Mouse (Mus musculus) hindbrain, embryonic 14.5 days (tissue): ENCODE measurements around the gene Trp73. TPM values are rescaled to one million over a fixed set of nuclear protein-coding genes. Genes with fewer than 3 reads are reported as not detected.

Experiments used
- ATAC-seq: fragments of 200-750 bp; cut with Nextera tagmentation; 2 replicates; pipeline ENCODE4 v1.8.0; 2017; ENCODE audit warnings: moderate number of reproducible peaks, mild to moderate bottlenecking, moderate TSS enrichment, moderate library complexity; ENCODE audit not compliant: low FRiP score
- DNase-seq: peaks from one replicate; pipeline ENCODE4 v3.0.0-alpha.2; 2015; ENCODE audit warnings: low spot score
- H3K27ac ChIP-seq: fragments of 300-500 bp; sonication (generic); 2 replicates; pipeline ENCODE4 v1.5.1; 2014; ENCODE audit warnings: mild to moderate bottlenecking, moderate library complexity
- H3K27me3 ChIP-seq: fragments of 300-500 bp; sonication (generic); 2 replicates; pipeline ENCODE4 v1.6.1; 2014; ENCODE audit warnings: mild to moderate bottlenecking, low read length, mixed read lengths; ENCODE audit not compliant: control insufficient read depth, insufficient read depth
- H3K36me3 ChIP-seq: fragments of 300-500 bp; sonication (generic); replicated peaks from 2 replicates; pipeline ENCODE4 v1.6.1; 2014; ENCODE audit not compliant: control insufficient read depth, insufficient read depth
- H3K4me1 ChIP-seq: fragments of 300-500 bp; sonication (generic); replicated peaks from 2 replicates; pipeline ENCODE4 v1.6.1; 2014; ENCODE audit warnings: antibody characterized with exemption, low read length, mixed read lengths; ENCODE audit not compliant: control insufficient read depth, insufficient read depth
- H3K4me2 ChIP-seq: fragments of 300-500 bp; sonication (generic); replicated peaks from 2 replicates; pipeline ENCODE4 v1.6.1; 2014; ENCODE audit warnings: mild to moderate bottlenecking, moderate library complexity
- H3K4me3 ChIP-seq: fragments of 300-500 bp; sonication (generic); replicated peaks from 2 replicates; pipeline ENCODE4 v1.5.1; 2014; ENCODE audit warnings: mild to moderate bottlenecking, low read length
- H3K9ac ChIP-seq: fragments of 300-500 bp; sonication (generic); 2 replicates; pipeline ENCODE4 v1.6.1; 2014
- H3K9me3 ChIP-seq: fragments of 300-500 bp; sonication (generic); 2 replicates; pipeline ENCODE4 v1.6.1; 2016; ENCODE audit warnings: low read length; ENCODE audit not compliant: control insufficient read depth
- WGBS: fragments of 180-500 bp; shearing (Covaris S2); extraction: QIAGEN DNeasy Blood & Tissue Kit; methylation state at CpG from one replicate; pipeline ENCODE4 v1.1.7; 2014; 5-methylcytosine and 5-hydroxymethylcytosine counted together
- polyA plus RNA-seq: library from polyadenylated mRNA; unstranded; fragments of >200 nt; fragmentation: Nextera tagmentation; extraction: Ambion mirVana; gene quantifications from 2 replicates; pipeline ENCODE4 v1.2.1, GENCODE M21; 2014

Trp73 gene
- polyA plus RNA-seq, 1 experiment from 2014 or later = 0.96 TPM

- DNase-seq (no peak), ATAC-seq (no peak)
- Histone ChIP-seq H3K9me3 (no peaks in the 10 kb centered on the region), H3K4me2 (no peak overlapping the region), H3K27ac (no peak overlapping the region), H3K4me3 (no peak overlapping the region), H3K36me3 (no peaks in the 10 kb centered on the region), H3K4me1 (no peaks in the 10 kb centered on the region), H3K27me3 (no peaks in the 10 kb centered on the region), H3K9ac (no peak overlapping the region)
- WGBS = 33% methylated on average over 6 of the region's 6 CpGs
Observed at GRCm38 (mm10) chr4:154096111-154096510, 43.9 kb downstream of the Trp73 start.

- no peak for DNase-seq
- Histone ChIP-seq H3K27ac (no peak overlapping the region), H3K4me3 (no peak overlapping the region), H3K27me3 (no peaks in the 10 kb centered on the region), H3K36me3 (no peaks in the 10 kb centered on the region), H3K9ac (no peak overlapping the region), H3K4me1 (no peaks in the 10 kb centered on the region), H3K9me3 (no peaks in the 10 kb centered on the region), H3K4me2 (no peak overlapping the region)
- 27% methylated on average over 9 of the region's 9 CpGs for WGBS
- no peak for ATAC-seq
Observed at GRCm38 (mm10) chr4:154093210-154093609, 46.8 kb downstream of the Trp73 start.

GRCm38 (mm10) chr4:154091356-154091755, 48.7 kb downstream of the Trp73 start:
- 58% methylated on average over 8 of the region's 8 CpGs for WGBS
- no peak overlapping the region for H3K4me2 ChIP-seq
- no peak for ATAC-seq

GRCm38 (mm10) chr4:154089205-154089604, 50.8 kb downstream of the Trp73 start:
- Histone ChIP-seq H3K36me3 (no peaks in the 10 kb centered on the region), H3K27me3 (no peaks in the 10 kb centered on the region), H3K4me2 (no peak overlapping the region), H3K9ac (no peak overlapping the region), H3K4me3 (no peak overlapping the region), H3K27ac (no peak overlapping the region), H3K9me3 (no peaks in the 10 kb centered on the region), H3K4me1 (no peaks in the 10 kb centered on the region)
- DNase-seq (no peak), ATAC-seq (no peak)
- 56% methylated on average over 5 of the region's 5 CpGs for WGBS

More at GRCm38 (mm10) chr4:154091356-154091755, 48.7 kb downstream of the Trp73 start:
- no peak for DNase-seq
- Histone ChIP-seq H3K27me3 (no peaks in the 10 kb centered on the region), H3K9me3 (no peaks in the 10 kb centered on the region), H3K9ac (no peak overlapping the region), H3K36me3 (no peaks in the 10 kb centered on the region), H3K27ac (no peak overlapping the region), H3K4me1 (no peaks in the 10 kb centered on the region), H3K4me3 (no peak overlapping the region)

GRCm38 (mm10) chr4:154086436-154086835, 53.6 kb downstream of the Trp73 start:
- Histone ChIP-seq H3K4me2 (no peak overlapping the region), H3K4me1 (no peaks in the 10 kb centered on the region), H3K9ac (no peak overlapping the region), H3K27ac (no peak overlapping the region), H3K27me3 (peaks cover 18% of the 10 kb centered on the region), H3K4me3 (no peak overlapping the region), H3K9me3 (no peaks in the 10 kb centered on the region), H3K36me3 (no peaks in the 10 kb centered on the region)
- DNase-seq (no peak), ATAC-seq (no peak)
- WGBS = 89% methylated on average over 8 of the region's 8 CpGs

GRCm38 (mm10) chr4:154085856-154086255, 54.2 kb downstream of the Trp73 start:
- no peak for DNase-seq
- Histone ChIP-seq H3K36me3 (no peaks in the 10 kb centered on the region), H3K27me3 (peaks cover 24% of the 10 kb centered on the region), H3K9ac (no peak overlapping the region), H3K4me3 (no peak overlapping the region), H3K9me3 (no peaks in the 10 kb centered on the region), H3K4me1 (no peaks in the 10 kb centered on the region), H3K4me2 (no peak overlapping the region), H3K27ac (no peak overlapping the region)
- WGBS = 54% methylated on average over 3 of the region's 3 CpGs
- no peak for ATAC-seq

- Histone ChIP-seq H3K4me3 (no peak overlapping the region), H3K4me1 (no peaks in the 10 kb centered on the region), H3K36me3 (no peaks in the 10 kb centered on the region), H3K27me3 (peaks cover 43% of the 10 kb centered on the region), H3K27ac (no peak overlapping the region), H3K9ac (no peak overlapping the region), H3K9me3 (no peaks in the 10 kb centered on the region), H3K4me2 (no peak overlapping the region)
- DNase-seq (no peak), ATAC-seq (no peak)
- WGBS = 7% methylated on average over 1 of the region's 1 CpGs
Observed at GRCm38 (mm10) chr4:154081974-154082373, 58.0 kb downstream of the Trp73 start.

GRCm38 (mm10) chr4:154081021-154081420, 59.0 kb downstream of the Trp73 start:
- H3K27ac ChIP-seq = no peak overlapping the region
- no peaks in the 10 kb centered on the region for H3K36me3 ChIP-seq
- no peak overlapping the region for H3K4me3 ChIP-seq
- H3K27me3 ChIP-seq = peaks cover 43% of the 10 kb centered on the region
- WGBS = 5% methylated on average over 13 of the region's 13 CpGs
- ATAC-seq (no peak), DNase-seq (no peak)
- no peak overlapping the region; the same call in 1 of the 2 replicates for H3K9ac ChIP-seq
- no peaks in the 10 kb centered on the region for H3K9me3 ChIP-seq
- no peak overlapping the region; the same call in 1 of the 2 replicates for H3K4me2 ChIP-seq
- H3K4me1 ChIP-seq = no peaks in the 10 kb centered on the region

- Histone ChIP-seq H3K4me3 (no peak overlapping the region), H3K27me3 (peaks cover 43% of the 10 kb centered on the region), H3K9ac (no peak overlapping the region), H3K9me3 (no peaks in the 10 kb centered on the region), H3K4me2 (no peak overlapping the region), H3K4me1 (no peaks in the 10 kb centered on the region), H3K27ac (no peak overlapping the region), H3K36me3 (no peaks in the 10 kb centered on the region)
- WGBS = 49% methylated on average over 4 of the region's 4 CpGs
- no peak for ATAC-seq
- DNase-seq = no peak
Observed at GRCm38 (mm10) chr4:154080211-154080610, 59.8 kb downstream of the Trp73 start.

- no peak for DNase-seq
- H3K4me3 ChIP-seq = 0 out of 2 replicates have a peak overlapping the region, but pooled peaks have one; percentile 4
- no peaks in the 10 kb centered on the region for H3K36me3 ChIP-seq
- no peaks in the 10 kb centered on the region for H3K9me3 ChIP-seq
- H3K9ac ChIP-seq = no peak overlapping the region
- peaks cover 28% of the 10 kb centered on the region for H3K27me3 ChIP-seq
- WGBS = 16% methylated on average over 16 of the region's 16 CpGs
- H3K4me2 ChIP-seq = peak overlapping the region; percentile 37
- H3K27ac ChIP-seq = no peak overlapping the region
- no peak for ATAC-seq
- 0 out of 2 replicates have a peak, but pooled peaks cover 5% of the 10 kb centered on the region for H3K4me1 ChIP-seq
Observed at GRCm38 (mm10) chr4:154071941-154072340, 68.1 kb downstream of the Trp73 start.
